Mouse (Mus musculus): ENCODE data around the gene Ppm1b.
"Not testable (repeated sequence)": the region's sequence is repeated elsewhere in the genome, so short reads cannot be mapped to it uniquely, and the experiment has no call there.

Gene Ppm1b

DNA sequence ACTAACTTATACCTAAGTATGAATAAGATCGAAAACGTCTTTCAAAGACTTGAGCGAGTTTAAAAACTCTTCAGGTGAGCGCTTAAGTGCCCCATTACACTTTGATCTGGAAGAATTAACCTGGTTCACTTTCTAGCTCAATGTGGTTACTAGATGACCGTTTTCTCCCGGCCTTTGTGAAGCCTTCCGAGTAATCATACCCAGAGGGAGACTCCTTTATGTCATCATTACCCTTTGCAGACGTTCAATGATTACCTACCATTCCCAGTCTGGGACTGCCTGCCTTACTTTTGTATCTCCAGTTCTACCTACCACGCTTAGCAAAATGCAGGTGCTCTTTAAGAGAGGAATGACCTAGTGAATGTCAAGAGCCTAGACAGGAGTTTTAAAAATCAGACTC, at the start of gene Ppm1b:
Ppm1b (plus strand) TSS at position 301 of the 400 bp plus-strand sequence.
- no peak for DNase-seq

DNA sequence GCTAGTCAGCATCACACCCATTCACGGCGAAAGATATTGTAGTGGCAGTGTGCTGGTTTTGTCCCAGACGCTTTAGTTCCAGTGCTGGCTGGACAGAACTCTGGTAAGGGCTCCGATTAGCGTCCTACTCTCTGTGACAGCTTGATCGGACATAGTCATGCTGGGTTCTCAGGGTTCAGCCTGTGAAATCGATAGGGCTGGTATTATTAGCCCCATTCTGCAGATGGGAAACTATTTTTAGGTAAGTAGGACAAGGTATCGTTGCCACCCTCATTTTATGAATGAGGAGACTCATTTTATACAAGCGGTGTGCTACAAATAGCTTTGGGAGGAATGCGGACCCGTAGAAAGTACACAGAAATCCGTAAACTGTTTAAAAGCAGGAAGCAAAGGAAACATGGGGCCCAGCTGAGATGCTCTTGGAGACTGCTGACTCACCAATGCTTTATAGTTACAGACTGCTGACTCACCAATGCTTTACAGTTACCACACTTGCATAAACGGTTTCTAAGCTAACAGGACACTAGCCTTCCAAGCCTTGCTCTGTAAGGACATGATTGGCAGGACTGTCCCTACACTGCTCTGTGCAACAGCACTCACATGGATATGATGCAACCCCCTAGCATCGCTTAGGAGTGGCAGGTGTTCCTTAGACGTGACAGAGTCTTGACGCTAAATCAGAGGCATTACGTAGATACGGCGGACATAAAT, 34.7 kb upstream of the Ppm1b start:
- no peak for DNase-seq

DNA sequence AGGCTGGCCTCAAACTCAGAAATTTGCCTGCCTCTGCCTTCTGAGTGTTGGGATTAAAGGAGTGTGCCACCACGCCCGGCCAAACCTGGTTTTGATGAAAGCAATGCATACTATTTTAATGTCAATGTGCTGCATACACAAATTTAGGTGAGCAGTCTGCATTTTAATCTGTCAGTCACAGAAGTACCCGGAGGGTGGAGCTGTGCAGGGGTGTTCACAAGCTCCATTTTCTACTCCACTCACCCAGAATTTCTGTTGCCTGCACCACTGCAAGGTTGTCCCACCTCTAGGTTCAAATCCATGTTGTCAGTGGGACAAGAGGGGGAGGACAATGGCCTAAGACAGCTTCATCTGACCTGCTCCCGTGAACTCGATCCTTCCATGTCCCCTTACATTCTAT, 31.8 kb upstream of the Ppm1b start:
- no peak for DNase-seq

DNA sequence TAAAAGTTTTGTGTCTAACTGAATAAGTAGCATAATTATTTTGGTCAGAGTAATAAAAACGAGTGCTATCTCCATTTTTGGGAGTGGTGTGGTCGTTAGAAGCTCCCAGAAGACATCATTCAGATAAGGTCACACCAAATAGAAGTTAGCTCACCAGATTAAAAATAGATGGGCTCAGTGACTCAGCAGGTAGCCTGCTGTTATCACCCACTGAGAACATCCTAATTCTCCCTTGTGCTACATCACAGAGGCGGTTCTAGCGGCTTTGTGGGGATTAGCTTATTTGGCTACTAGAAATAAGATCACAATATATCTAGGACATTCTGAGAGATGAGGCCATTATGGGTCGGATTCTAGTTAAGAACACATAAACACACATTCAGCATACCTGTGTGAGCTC, 30.3 kb upstream of the Ppm1b start:
- DNase-seq = no peak

DNA sequence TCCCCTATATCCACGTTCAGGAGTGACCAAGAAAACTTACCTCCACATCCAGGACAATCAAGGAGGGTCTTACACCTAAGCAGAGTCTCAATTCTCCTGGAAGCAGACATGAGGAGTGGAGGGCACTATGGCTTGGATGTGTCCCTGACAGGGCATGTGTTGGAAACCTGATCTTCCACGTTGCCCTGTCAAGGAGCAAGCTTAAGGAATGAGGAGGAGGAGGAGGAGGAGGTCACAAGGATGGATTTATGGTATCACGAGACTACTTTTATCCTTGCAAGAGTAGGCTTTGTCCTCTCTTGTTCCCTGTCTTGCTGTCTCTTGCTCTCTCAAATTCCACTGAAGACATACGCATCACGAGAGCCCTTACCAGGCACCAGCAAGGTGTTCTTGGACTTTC, 29.0 kb upstream of the Ppm1b start:
- no peak for DNase-seq

DNA sequence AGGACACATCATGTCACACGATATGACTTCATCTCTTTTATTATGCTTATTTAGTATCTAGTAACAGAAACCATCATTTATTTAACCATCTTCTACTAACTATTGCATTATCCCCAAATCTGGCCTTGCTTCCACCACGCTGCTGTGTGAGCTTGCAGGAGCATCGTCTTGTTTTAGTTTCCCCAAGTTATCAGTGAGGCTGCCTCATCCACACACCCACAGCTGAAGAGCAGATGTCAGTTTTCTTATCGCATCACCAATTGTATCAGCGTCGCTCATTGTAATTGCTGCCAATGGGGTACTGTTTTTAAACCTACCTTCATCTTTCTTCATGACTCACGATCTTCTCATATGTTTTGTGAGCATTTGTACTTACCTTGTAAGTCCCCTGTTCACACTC, 23.6 kb upstream of the Ppm1b start:
- no peak for DNase-seq

DNA sequence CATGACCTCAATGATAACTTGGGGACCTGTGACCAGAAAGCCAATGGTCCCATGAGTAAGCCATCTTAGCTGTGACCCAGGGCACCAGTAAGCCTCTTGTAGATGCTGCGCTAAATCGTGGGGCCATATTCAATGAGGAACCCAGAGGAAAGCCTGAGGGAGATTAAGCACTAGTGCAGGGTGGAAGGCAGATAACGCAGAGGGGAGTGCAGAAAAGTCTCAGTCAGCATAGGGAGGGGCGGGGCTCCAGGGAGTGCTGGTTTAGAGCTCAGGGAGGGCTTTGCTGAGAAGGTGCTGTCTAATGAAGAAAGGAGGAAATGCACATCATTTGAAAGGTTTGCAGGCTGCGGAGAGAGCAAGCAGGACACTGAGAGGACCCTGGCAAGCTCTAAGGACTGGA, 22.6 kb upstream of the Ppm1b start:
- DNase-seq = no peak

DNA sequence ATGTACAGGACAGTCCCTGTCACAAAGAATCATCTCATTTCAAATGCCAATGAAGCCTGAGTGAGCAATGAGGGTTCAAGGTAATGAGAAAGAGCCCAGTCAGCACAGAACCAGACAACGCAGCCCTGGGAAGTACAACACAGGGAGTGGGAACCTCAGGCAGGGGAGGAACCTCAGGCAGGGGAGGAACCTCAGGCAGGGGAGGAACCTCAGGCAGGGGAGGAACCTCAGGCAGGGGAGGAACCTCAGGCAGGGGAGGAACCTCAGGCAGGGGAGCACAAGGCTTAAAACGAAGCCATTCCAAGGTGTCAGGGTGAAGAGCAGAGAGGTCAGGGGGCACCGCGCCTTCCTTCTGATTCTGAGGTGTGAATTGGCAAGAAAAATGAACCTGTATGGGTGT, 20.9 kb upstream of the Ppm1b start:
- DNase-seq = not testable (repeated sequence)

DNA sequence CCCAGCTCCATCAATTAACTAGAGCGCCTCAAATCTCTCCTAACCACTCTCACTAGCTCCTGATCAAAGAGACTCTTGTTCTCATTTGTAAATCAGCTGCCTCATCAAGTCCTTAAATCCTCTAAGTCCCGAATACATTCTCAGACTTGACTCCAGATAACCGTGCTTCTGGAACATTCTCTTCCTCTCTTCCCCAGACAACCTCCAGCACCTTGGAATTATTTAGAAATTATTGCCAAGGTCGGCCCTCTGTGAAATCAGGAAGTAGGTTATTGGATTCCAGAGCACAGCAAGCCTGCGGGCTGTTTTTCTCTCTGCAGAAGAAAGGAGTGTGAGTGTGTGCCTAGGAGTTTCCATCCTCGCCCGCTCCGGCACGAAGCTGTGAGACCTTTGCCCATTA, 20.2 kb upstream of the Ppm1b start:
- DNase-seq = no peak

DNA sequence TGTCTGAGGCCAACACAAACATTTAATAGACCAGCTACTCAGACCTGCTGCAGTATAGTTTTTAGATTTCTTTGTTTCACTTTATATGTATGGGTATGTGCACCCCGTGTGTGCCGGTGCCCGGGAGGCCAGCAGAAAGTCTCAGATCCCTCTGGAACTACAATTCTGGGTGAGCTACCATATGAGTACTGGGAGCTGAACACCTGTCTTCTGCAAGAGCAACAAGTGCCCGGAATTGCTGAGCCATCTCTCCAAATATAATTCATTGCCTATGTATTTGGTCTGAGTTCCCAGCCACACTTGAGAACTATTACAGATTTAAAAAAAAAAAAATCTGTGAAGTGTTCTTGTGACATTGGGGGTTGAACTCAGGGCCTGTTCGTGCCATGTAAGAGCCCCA, 19.7 kb upstream of the Ppm1b start:
- no peak for DNase-seq

DNA sequence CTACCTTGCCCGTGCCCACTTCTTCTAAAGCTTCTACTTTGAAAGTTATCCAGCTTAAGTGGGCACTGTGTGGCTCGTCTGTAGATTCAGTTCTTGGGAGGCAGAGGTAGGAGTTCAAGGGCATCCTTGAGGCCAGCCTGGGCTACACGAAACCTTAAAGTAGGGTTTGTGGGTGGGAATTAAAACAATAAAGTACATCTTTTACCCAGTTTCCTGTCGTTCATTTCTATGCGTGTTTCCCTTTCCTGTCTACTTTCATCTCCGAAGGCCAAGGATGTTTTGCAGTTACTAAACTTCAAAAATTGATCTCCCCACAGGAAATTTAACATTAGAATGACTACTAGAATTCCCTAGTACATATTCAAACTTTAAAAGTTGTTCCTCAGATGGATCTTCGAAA, 19.3 kb upstream of the Ppm1b start:
- DNase-seq = no peak

DNA sequence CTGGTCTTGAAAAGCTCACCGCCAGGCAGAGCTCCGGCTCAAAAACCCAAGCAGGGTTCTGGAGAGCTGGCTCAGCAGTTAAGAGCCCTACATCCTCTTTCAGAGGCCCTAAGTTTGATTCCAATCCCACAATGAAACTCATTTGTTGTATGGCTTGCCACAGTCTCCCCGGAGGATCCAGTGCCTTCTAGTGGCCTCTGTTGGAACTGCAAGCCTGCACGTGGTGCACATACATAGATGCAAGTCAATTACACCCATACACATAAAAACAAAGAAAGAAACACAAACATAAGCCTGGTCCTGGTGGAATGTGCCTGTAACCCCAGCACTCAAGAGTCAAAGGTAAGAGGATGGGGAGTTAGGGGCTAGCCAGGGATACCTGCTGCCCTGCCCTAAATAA, 18.3 kb upstream of the Ppm1b start:
- no peak for DNase-seq

DNA sequence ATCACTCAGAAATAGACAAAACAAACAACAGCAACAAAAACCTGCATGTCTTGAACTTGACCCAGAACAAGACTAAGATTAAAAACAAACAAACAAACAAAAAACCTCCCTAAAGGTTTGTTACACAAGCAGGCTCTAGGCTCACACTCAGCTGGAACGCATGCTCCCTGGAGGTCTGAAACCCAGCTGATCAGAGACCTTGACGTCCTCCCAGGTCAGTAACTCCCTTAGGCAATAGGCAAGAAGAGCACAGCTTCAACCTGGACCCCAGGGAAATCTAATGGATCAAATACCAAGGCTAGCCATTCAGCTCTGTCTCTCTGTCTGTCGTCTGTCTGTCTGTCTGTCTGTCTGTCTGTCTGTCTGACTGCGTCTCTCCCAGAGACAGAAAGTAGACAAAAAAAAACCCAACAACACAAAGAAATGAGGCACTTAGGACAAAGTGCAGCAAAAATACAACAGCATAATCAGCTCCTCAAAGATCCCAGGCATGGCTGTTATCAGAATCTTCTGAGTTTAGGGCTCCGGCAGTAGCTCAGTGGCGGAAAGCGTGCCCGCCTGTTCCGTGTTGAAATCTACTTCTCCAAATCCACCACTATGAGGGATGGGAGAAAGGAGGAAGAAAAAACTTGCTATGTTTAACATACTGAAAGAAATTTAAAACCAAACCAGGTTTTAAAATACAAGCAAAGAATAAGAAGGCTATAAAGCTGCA, 16.4 kb upstream of the Ppm1b start:
- DNase-seq = no peak

DNA sequence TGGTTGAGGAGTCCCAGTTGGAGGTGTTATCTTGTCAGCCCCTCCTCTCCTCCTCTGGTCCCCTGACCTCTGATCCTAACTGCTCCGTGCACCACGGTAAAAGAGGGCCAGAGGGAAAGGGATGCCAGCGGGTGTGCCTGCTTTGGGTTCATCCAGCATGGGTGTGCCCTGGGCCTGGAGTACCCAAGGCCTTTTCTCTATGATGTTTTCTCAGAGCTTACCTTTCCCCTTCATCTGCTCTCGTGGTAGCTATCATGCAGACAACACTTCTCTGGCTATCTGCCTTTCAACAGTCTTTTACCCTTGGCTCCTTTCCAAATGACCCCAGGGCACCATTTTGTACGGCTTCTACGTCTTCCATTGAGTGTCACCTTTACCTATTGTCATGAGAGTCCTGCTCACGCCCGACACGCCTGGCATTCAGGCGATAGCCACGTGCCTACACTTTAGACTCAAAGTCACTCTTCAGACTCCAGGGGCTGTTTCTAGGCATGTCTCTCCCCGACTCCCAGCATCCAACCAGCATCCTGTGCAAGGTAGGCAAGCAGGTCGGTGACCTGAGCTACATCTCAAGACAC, 15.2 kb upstream of the Ppm1b start:
- no peak for DNase-seq

DNA sequence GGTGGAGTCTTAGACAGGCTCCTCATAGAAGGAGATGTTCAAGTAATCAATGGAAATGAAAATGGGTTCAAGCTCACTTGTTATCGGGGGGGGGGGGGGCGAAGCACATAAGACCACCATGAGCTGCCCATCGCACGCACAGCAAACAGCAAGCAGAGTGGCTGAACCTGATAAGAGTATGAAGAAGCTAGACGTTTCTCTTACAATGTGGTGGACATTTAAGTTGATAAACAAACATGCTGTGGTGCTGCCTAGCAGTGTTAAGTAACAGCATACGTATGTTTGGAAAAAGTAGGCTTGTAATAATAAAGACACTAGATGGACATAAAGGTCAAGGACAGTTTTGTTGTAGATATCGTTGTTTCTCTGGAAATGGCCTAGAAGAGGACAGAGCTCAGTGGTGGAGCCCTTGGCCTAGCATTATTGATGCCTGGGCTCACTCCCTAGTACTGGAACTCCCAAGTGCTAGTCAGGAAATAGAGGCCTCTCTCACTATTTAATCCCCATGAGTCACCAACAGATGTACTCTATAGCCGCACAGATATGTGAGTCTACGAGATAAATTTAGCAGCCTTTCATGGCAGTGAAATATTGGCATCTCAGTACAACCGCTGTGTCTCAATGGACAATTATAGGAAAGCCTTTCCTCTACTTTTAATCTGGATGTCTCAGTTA, 14.0 kb upstream of the Ppm1b start:
- DNase-seq = no peak

DNA sequence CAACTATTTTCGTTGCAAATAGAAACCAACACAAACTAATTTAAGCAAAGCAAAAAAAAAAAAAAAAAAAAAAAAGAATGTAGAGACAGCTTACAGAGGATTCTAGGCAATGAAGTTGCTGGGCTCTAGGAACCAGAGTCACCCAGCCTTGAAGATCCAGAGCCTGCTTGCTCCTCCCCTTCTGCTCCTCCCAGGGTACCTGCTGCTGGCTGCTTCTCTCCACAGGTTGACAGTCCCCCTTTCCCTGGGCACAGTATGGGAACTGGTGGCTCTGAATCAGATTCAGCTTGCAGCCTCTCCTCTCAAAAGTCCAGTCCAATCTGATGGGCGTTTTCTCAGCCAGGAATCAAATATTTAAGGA, 13.5 kb upstream of the Ppm1b start:
- no peak for DNase-seq

DNA sequence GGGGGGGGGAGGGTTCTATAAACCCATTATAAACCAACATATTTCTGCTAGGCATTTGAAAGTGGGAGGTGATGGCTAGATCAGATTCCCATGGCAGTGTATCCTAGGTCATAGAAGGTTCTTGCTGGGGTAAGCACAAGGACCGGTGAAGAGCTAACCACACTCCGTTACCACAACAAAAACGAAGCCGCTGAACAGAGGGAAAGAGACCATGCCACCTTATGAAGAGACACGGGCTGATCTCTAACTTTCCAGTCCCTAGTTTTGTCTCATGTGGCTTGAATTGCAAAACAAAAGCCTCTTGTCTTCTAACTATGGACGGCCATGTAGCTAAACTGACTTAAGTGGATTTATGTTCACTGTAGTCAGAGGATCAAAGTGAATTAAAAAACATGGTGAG, 12.2 kb upstream of the Ppm1b start:
- no peak for DNase-seq

DNA sequence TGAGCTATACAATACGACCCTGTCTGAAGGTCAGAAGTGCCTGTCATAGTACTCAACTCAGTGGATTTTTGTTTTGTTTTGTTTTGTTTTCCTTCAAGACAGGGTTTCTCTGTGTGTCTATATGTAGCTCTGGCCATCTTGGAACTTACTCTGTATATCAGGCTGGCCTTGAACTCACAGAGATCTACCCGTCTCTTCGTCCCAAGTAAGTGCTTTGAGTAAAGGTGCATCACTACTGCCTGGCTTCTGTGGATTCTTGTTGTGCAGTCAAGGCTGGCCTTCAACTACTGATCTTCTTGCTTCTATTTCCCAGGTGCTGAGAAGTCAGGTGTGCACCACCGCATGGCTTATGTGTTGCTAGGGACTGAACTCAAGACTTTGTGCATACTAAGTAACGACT, 4.0 kb upstream of the Ppm1b start:
- DNase-seq = no peak

DNA sequence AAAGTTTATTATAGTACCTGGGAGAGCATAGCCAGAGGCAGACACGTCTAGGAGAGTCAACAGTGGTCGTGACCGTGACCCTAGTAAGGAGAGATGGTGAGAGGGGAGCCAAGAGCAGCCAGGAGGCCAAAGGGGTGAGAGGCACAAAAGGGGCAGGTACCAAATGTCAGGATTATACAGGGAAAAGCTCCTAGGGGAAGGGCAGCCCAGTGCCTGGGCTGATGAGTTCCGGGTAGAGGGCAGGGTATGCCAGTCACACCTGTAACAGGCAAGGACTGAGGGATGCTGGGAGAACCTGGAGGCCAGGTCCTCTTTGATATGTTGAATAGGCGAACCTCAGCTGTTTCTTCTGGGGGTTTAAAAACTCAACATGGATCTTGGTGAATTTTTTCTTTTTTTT, 2.8 kb upstream of the Ppm1b start:
- DNase-seq = no peak

DNA sequence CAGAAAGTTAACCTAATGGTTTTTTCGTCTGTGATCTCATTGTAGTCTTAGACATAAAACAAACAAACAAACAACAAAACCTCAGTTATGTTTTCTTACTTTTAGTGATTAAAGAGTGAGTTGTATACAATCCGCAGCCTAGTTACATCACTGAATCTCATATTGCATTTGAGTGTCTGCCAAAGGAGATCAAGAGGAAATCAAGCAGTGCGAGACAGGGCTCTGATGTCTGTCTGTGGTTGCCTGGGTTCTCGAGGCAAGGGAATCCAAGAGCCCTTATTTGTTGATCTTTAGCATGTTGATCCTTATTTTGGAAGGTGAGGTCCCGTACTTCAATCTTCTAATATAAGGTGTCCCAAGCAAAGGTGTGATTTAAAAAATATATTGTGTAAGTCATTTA, 1.7 kb upstream of the Ppm1b start:
- DNase-seq = no peak

DNA sequence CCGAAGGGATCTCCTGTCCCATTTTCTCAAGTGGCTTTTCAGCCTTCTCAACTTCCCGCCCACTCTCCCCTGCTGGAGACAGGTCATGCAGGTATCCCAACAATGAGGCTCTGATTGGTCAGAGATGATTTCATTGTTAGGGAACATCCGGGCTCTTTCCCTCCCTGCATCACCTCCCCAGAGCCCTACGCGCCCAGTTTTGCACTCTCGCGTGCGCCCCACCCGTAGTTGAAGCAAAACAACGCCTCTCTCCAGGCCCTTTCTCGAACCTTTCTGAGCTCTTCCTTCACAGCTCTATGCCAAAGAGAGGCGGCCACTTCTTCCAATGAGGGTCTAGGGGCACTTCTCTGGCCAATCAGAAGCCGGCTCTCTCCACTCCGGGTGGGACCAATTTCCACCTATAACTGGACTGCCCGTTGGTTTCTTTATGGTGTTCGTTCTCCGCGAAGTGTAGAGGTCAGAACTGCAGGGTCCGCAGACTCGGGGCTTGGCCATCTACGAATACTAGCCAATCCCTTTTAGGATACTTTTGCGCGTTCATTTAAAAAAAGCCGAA, 468 bp downstream of the Ppm1b start:
- peak; percentile 96 for DNase-seq

DNA sequence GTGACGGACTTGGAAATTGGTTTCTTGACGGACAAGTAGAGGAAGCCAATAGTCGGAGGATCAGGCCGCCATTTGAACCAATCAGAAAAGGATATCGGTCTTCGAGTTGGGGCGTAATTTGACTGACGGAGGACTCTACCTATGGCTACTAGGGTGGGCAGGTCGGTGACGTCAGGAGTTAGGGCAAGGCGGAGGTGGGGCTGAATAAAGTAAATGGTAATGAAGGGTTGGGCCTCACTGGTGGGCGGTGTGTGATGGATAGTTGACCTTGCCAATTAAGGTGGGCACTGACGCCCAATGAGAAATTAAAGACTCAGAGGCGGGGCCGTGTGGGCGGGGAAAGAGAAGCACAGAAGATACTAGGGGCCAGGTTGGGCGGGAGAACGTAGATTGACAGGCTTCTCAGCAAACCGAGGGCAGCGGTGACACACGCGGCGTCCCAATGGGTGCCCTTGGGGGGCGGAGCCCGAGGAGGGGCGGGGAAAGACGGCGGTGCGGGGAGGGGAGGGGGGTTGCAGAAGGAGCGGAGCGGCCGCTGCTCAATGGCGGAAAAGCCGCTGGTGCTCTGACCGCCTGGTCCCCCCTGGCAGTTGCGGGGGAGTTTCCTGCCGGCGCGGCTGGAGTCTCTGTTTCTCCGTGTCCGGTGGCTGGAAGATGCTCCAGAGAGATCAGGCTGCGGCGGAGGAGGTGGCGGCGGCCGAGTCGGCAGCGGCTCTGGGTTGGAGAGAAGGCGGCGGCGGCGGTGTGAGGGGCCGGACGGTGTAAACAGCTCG, 1.1 kb downstream of the Ppm1b start:
- DNase-seq = peak; percentile 100

DNA sequence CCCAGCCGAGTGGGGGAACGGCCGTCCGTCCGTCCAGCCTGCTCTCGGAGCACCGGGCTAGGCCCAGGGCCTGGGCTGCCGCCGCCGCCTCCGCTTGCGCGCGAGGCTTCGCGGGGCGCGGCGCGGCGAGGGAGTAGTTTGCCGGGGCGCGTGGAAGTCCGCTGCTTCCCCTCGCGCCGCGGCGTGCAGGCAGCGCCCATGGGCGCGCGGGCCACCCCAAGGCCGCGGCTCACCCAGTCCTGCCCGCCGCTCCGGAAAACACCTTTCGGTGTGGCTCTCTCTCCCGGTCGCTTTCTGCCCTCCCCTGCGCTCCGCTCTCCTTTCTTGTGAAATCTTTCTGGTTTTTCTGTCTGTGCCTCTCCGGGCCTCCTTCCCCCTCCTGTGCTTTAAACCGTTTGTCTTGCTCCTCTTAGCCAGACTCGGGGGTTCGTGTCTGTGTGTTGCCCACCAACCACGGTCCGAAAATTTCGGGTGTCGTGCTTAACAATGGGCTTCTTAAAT, 1.9 kb downstream of the Ppm1b start:
- peak; percentile 43 for DNase-seq

Data from cerebellum, adult 11-12 months (tissue).